Mouse (Mus musculus) kidney, adult 2 months (tissue): ENCODE measurements at regions not wholly inside any gene's neighbourhood (a gene's known extent, or its start where the extent isn't known, plus 50 kb on each side); places are given as distances from the start of the nearest gene placed in this dataset.

Experiments
- CTCF ChIP-seq: fragments of 200-500 bp; conservative IDR thresholded peaks from 2 replicates; pipeline ENCODE4 v1.5.1; 2011; ENCODE audit warnings: low read depth, mild to moderate bottlenecking, control low read depth, low read length, moderate library complexity, mixed read lengths; ENCODE audit not compliant: insufficient read depth, insufficient read length
- POLR2A ChIP-seq: fragments of 200-500 bp; IDR thresholded peaks from one replicate; pipeline ENCODE4 v1.6.1; 2011; ENCODE audit warnings: low read depth, low read length, control low read depth

- TF ChIP-seq CTCF (no peak), POLR2A (no peak)
These were observed 237.4 kb upstream of the Atp11b start for GRCm38 (mm10) chr3:35516517-35516916.
